Mouse (Mus musculus): ENCODE measurements around the gene Tmem245. TPM values are rescaled to one million over a fixed set of nuclear protein-coding genes. Genes with fewer than 3 reads are reported as not detected.

Tmem245 gene
- polyA plus RNA-seq, 2 experiments from 2014 or later, result 5.1 to 5.7 TPM

- ATAC-seq, result no peak
Measured at GRCm38 (mm10) chr4:56864417-56865001, 82.7 kb downstream of the Tmem245 start.

GRCm38 (mm10) chr4:56864016-56864415 is 83.2 kb downstream of the Tmem245 start:
- ATAC-seq, result no peak

- ATAC-seq, result no peak
Measured at GRCm38 (mm10) chr4:56861551-56861950, 85.7 kb downstream of the Tmem245 start.

- no peak for ATAC-seq
Measured at GRCm38 (mm10) chr4:56858733-56859132, 88.5 kb downstream of the Tmem245 start.

- ATAC-seq, result no peak
Measured at GRCm38 (mm10) chr4:56856371-56856949, 90.8 kb downstream of the Tmem245 start.

- ATAC-seq, result no peak
Measured at GRCm38 (mm10) chr4:56855935-56856334, 91.3 kb downstream of the Tmem245 start.

- ATAC-seq, result no peak
Measured at GRCm38 (mm10) chr4:56850724-56851123, 96.5 kb downstream of the Tmem245 start.

- ATAC-seq, result no peak
Measured at GRCm38 (mm10) chr4:56848044-56848443, 99.2 kb downstream of the Tmem245 start.

GRCm38 (mm10) chr4:56847400-56847799 is 99.8 kb downstream of the Tmem245 start:
- no peak for ATAC-seq

- no peak for ATAC-seq
Measured at GRCm38 (mm10) chr4:56845896-56846533, 101.2 kb downstream of the Tmem245 start.

GRCm38 (mm10) chr4:56844911-56845310 is 102.3 kb downstream of the Tmem245 start:
- no peak for ATAC-seq

- ATAC-seq, result no peak
Measured at GRCm38 (mm10) chr4:56843963-56844362, 103.3 kb downstream of the Tmem245 start.

- no peak for ATAC-seq
Measured at GRCm38 (mm10) chr4:56842501-56842900, 104.7 kb downstream of the Tmem245 start.

GRCm38 (mm10) chr4:56840297-56840696 is 106.9 kb downstream of the Tmem245 start:
- ATAC-seq, result no peak

- ATAC-seq, result no peak
Measured at GRCm38 (mm10) chr4:56837661-56838060, 109.6 kb downstream of the Tmem245 start.

GRCm38 (mm10) chr4:56831998-56832397 is 115.2 kb downstream of the Tmem245 start:
- no peak for ATAC-seq

- ATAC-seq, result peak; percentile 73
Measured at GRCm38 (mm10) chr4:56831013-56831609, 116.1 kb downstream of the Tmem245 start.

GRCm38 (mm10) chr4:56829511-56829921 is 117.7 kb downstream of the Tmem245 start:
- ATAC-seq, result no peak

GRCm38 (mm10) chr4:56828932-56829331 is 118.3 kb downstream of the Tmem245 start:
- no peak for ATAC-seq

- ATAC-seq, result no peak
Measured at GRCm38 (mm10) chr4:56824231-56824630, 123.0 kb downstream of the Tmem245 start.

GRCm38 (mm10) chr4:56820017-56820550 is 127.2 kb downstream of the Tmem245 start:
- no peak for ATAC-seq

Data from activated CD4-positive, CD25-positive, alpha-beta regulatory T cell, adult 4 months (primary cell).